Mouse (Mus musculus) liver, postnatal 0 days (tissue): ENCODE measurements around the gene Insm2.
"Not testable (repeated sequence)": the region's sequence is repeated elsewhere in the genome, so short reads cannot be mapped to it uniquely, and the experiment has no call there.

ENCODE experiments used
- CTCF ChIP-seq: sonication (generic); IDR thresholded peaks from 2 replicates; pipeline ENCODE4 v1.5.1; 2016; ENCODE audit warnings: antibody characterized with exemption, low read depth
- EP300 ChIP-seq: IDR thresholded peaks from 2 replicates; pipeline ENCODE4 v1.6.1; 2016; ENCODE audit warnings: antibody characterized with exemption, low read depth, mild to moderate bottlenecking

GRCm38 (mm10) chr12:55586936-55587335 lies 12.3 kb upstream of the Insm2 start:
- not testable (repeated sequence) for TF ChIP-seq CTCF, EP300
